Mouse (Mus musculus) G1E (cell line): ENCODE data around the gene Msln.

Experiments used
- CTCF ChIP-seq: IDR thresholded peaks from 2 replicates; pipeline ENCODE4 v1.5.1; 2012; ENCODE audit warnings: low read depth, low read length, inconsistent platforms, mixed read lengths
- GATA1 ChIP-seq: IDR thresholded peaks from 2 replicates; pipeline ENCODE4 v1.6.1; 2012; ENCODE audit warnings: borderline replicate concordance, low read length, inconsistent platforms, mixed read lengths
- GATA2 ChIP-seq: IDR thresholded peaks from 2 replicates; pipeline ENCODE4 v1.6.1; 2012; ENCODE audit warnings: low read depth, low read length, inconsistent platforms, borderline replicate concordance
- POLR2AphosphoS5 ChIP-seq: IDR thresholded peaks from 2 replicates; pipeline ENCODE4 v1.6.1; 2012; ENCODE audit warnings: low read depth, low read length, inconsistent platforms; ENCODE audit not compliant: insufficient replicate concordance
- TAL1 ChIP-seq: conservative IDR thresholded peaks from 2 replicates; pipeline ENCODE4 v1.6.1; 2012; ENCODE audit warnings: low read depth, low read length, inconsistent platforms, mixed read lengths

- TF ChIP-seq CTCF (no peak), GATA1 (no peak), TAL1 (no peak), POLR2AphosphoS5 (no peak), GATA2 (no peak)
Observed at GRCm38 (mm10) chr17:25792615-25793014, 38.4 kb upstream of the Msln start, which contains the start of gene Fam173a.
